Mouse (Mus musculus): ENCODE data around the gene Ppp1r11.

Gene Ppp1r11

DNA sequence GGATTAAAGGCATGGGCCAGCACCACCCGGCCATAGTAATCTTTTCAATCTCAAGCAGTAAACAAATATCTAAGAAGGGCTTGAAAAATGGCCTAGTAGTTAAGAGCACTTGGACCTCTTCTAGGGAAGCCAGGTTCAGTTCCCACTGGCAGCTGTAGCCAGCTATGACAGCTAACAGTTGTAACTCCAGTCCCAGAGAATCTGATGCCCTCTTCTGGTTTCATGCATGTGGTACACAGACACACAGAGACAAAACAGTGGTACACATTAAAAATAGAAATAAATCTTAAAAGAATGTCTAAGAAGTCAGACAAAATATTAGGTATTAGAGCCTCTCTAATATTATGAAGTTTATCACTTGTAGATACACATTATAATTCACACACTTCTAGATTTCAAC, 9.6 kb upstream of the Ppp1r11 start:
- DNase-seq (ENCODE audit: low spot score) = no peak

DNA sequence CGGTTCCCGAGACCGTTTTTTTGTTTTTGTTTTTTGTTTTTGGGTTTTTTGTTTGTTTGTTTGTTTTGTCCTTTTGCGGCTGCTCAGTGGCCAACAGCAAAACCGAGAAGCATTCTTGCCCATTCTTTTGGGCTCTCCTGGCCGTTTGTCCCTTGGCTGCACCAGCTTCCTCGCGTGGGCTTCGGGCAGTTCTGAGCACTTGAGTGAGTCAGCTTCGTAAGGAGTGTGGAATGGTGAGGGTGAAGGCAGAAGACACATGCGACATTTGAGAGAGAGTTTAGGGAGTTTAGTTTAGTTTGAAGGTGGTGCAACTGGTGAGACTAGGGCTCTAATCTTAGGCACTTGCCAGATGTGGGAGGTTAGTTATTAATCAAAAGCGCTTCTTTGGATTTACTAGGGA, 7.3 kb upstream of the Ppp1r11 start:
- no peak for DNase-seq (ENCODE audit: low spot score)

DNA sequence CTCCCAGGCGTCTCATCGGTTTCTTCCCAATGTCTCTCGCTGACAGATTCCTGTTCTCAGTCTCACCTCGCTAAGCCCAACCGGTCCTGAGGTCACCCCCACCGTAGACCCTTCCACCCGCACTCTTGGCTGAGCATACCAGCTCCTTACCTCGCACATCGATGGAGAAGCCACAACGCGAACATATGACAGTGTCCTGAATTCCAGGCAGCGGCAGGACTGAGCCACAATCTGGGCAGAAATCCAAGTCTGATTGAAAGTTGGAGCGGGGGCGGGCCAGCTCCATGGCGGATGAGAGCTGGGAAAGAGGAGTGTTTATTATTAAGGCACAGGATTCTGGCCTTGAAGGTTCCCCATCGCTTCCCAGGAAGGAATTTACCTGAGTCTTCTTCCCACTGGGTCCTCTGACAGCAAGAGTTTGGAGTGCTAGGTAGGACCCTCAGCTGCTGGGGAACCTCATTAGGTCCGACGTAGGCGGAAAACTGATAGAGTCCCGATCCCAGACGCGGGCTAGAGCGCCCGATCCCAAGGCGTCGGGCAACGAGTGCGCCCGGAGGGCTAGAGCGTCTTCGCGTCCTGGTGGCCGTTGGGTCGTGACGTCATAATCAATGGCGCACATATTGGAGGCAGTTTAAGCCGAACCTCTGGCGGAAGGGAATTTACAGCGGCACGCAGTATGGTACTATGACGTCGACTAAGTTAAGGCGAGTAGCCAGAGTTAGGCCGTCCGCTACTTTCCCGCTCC, 6.6 kb upstream of the Ppp1r11 start, which contains the start of the genes Znrd1 and Znrd1as:
Gene Znrd1, minus strand, starts transcription at position 561 of the 745 bp plus-strand sequence.
Gene Znrd1as, plus strand, starts transcription at position 594 of the 745 bp plus-strand sequence.
- DNase-seq (ENCODE audit: low spot score) = peak; percentile 99

DNA sequence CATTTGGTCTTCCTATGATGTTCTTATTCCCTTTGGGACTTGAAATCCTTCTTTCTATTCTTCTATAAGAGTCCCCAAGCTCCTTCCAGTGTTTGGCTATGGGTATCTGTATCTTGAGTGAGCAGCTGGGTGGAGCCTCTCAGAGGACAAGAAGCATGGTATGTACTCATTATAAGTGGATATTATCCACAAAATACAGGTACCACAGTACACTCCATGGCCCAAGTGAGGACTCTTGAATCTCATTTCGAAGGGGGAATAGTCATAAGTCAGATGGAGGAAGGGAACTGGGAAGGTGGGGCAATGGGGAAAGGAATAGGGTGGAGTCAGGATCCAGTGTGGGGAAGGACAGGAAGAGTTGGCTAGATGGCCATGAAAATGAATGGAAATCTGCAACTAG, 1.5 kb upstream of the Ppp1r11 start:
- DNase-seq (ENCODE audit: low spot score) = no peak

DNA sequence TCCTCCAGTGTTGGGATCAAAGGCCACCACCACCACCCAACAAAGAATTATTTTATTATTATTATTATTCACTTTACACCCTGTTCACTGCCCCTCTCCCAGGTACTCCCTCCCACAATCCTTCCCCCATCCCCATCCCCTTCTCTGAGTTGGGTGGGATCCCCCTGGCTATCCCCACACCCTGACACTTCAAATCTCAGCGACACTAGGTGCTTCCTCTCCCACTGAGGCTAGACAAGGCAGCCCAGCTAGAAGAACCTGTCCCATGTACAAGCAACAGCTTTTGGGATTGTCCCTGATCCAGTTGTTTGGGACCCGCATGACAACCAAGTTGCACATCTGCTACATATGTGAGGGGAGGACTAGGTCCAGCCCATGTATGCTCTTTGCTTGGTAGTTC, 1.1 kb upstream of the Ppp1r11 start:
- no peak for DNase-seq (ENCODE audit: low spot score)

DNA sequence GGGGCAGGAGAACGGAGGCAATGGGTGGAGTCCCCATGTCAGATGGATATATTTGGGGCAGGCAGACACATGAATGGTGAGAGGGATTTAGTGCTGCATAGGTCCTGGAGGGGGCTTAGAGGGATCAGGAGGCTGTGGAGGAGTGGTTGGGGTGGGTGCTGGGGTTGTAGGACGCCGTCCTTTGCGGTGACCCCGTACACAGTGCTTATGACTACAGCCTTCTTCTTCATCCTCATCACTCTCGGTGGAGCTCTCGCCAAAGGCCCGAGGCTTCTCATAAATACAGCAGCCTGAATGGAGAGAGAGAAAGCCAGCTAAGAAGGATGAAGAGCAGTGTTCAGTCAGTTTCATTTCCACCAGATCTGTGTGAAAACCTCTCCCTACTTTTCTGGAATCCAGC, 2.3 kb downstream of the Ppp1r11 start:
- DNase-seq (ENCODE audit: low spot score) = no peak

DNA sequence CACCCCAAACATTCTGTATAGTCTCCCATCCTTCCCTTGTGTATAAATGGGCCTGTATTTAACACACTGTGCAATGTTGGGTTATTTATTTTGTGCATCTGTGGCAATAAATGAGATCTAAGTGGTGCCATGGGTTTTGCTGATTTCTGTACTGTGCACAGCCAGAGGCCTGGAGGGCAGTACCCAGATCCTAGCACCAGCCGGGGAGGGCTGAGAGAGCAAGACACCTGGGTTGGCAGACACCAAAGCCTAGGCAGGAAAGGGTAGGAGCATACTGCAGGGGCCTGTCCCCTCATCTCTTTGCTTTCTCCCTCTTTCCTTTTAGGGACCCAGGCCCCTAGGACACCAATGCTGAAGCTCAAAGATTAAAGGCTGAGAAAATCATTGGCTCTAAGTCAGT, 3.3 kb downstream of the Ppp1r11 start:
- DNase-seq (ENCODE audit: low spot score) = no peak

DNA sequence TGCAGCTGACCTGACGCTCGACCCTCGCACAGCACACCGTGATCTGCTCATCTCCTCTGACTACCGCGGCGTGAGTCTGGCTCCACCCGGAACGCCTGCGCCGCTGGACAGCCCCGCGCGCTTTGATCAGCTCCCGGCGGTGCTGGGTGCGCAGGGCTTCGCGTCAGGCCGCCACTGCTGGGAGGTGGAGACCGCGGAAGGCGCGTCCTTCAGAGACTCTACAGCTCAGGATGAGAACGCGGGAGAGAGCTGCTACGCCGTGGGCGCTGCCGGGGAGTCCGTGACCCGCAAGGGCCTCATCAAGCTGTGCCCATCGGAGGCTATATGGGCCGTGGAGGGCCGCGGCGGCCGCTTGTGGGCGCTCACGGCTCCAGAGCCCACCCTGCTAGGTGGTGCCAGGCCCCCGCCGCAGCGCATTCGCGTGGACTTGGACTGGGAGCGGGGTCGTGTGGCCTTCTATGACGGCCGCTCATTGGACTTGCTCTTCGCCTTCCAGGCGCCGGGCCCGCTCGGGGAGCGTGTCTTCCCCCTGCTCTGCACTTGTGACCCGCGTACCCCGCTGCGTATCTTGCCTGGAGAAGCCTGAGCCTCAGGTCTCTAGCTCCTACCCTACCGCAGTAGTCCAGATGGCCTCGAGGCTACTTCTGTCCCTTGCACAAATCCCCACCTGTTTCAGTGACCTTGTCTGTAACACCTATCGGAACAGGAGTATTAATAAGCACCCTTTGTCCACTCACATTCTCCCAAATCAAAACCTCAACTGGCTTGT, 4.3 kb downstream of the Ppp1r11 start:
- peak; percentile 76 for DNase-seq (ENCODE audit: low spot score)

DNA sequence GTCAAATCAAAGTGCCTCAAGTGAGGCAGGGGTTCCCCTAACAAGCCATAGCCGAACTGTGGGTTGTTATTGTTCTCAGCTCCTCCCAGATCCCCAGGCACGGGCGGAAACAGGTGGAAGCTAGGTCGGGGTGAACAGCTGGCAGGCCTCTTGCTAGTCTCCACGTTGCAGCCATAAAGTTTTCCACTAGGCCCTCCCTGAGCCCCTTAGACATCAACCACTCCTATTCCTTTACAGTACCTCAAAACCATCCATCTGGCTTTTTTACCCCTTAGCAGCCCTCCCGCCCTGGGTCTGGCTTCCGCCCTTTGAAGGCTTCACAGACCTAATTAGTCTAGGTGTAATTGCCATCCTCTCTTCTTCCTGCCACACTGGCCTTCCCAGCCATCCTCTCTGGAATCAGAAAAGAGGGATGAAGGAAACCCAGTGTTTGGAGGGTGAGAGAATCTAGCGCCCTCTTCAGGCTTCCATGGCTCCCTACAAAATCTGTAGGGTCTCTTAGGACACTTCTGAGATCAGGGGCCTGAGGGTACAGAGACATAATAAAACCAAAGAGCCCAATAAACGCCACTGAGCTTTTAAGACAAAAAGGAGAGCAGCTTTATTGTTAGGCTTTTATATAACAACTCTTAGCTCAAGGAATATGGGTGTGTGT, 7.3 kb downstream of the Ppp1r11 start:
- DNase-seq (ENCODE audit: low spot score) = peak; percentile 50

DNA sequence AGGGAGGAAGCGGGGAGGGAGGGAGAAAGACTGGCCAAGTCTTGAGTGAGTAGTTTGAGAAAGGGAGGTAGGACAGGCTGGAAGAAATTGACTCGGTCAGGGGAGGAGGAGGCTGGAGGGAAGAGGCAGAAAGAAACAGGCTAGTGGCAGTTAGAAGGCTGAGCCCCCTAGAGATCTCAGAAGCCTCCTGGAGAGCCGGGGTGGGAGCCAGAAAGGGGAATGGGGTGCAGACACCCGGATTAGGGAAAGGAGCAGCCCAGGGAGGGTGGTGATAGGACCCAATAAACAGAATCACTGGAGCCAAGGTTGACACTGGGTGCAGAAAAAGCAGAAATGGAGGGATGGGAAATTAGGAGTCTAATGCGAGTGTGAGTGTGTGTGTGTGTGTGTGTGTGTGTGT, 7.8 kb downstream of the Ppp1r11 start:
- no peak for DNase-seq (ENCODE audit: low spot score)

DNA sequence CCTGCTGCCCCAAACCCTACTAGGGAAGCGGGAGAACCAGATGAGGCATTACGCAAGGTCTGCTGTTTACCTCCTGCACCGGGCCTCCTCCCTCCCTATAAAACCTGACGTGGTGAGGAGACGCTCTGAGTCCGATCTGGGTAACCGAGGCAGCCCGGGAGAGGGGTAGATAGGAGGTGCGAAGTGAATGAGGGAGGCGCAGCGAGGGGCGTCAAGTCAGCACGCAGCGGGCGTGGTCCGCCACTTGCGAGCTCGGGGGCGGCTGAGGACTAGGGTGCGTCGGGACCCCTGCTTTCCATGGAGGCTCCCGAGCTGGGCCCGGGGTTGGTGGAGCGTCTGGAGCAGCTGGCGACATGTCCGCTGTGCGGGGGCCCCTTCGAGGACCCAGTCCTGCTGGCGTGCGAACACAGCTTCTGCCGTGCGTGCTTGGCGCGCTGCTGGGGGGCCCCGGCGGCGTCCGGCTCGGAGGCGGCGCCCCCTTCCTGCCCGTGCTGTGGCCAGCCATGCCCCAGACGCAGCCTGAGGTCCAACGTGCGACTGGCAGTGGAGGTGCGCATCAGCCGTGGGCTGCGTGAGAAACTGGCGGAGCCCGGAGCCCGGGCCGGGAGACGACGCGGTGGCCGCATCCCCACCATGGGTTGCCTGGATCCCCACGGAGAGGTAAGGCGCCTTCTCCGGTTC, 8.6 kb downstream of the Ppp1r11 start, which contains the start of gene Rnf39:
Gene Rnf39, plus strand, starts transcription at position 128 of the 681 bp plus-strand sequence.
- peak; percentile 11 for DNase-seq (ENCODE audit: low spot score)

DNA sequence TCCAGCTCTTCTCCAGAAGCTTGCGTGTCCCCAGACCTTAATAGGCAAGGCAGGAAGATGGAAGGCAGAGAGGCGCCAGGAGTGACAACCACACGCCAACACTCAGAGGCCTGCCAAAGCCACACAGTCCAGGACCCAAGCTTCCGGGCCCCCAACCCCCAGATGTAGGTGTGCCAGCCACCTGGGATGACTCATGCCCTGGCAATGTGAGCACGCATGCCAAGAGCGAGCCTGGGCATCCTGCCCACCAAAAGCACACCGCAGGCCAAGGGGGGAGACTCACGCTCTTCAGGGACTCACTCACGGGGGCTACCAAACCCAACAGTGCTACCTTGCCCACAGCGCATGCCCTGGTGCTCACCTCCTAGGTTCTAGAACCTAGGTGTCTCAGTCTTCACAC, 9.2 kb downstream of the Ppp1r11 start:
- DNase-seq (ENCODE audit: low spot score) = no peak

DNA sequence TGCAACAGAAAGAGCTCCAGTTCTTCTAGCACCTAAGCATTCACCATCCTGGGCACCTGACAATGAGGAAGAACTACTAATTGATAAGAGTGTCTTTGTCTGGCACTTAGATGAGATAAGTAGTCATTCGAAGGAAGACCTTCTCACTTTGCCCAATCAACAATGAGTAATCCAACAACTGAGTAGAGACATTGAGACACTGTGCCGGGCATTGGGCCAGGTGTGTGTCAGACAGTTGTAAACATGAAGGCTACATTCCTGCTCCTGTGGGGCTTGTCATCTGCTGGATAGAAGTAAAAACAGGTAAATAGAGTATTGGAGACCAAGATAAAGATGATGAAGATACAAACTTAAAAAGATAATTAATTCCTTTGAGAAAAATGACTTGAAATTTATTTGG, 13.5 kb downstream of the Ppp1r11 start:
- DNase-seq (ENCODE audit: low spot score) = no peak

DNA sequence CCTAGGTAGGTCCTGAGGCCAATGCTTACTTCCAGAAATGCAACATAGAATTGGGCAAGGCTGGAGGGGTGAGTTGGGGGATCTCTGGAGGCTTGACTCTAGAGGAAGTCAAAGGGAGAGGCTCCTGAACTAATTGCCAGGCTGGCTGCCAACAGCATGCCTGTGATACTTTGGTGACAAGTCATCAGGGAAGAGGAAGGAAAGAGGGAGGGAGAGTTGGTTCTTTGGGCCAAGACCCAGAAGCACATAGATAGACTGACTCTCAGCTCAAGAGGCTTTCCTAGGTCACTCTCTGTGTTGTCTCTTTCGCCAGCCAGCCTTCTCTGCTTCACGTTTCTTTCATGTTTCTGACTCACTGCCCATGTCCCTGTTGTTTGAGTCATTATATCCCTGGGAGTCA, 19.7 kb downstream of the Ppp1r11 start:
- DNase-seq (ENCODE audit: low spot score) = no peak

DNA sequence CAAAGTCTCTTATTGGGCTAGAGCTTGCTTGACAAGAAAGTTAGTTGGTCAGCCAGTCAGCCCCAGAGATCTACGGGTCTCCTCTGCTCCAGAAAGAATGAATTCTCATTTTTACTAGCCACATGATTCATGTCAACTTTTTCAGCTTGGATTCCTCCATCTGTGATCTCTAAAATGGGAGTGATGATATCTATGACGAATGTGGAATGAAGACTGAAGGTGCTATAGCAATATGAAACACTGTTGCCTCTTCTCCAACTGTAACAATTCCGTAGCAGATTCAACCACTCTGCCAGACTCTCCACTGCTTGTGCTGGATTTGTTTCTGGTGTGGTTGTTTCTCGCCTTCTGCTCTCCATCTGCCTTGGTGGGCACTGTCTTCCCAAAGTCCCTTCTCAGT, 20.4 kb downstream of the Ppp1r11 start:
- no peak for DNase-seq (ENCODE audit: low spot score)

DNA sequence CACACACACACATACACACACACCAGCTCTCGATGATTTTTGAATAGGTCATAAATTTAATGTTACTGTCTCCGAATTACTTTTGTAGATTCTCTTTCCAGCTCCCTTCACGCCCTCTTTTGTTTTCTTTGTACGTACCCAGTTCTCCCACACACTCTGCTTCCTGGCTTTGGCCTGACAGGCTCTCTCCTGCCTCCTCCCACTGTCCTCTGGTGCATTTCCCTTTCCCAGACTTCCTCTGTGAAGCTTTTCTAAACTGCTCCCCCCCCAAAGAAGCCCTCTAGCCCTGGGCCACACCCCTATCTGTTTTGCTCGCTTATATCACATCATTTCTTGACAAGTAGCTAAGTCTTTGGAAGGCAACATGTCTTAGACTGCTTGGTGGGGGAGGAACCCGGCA, 21.3 kb downstream of the Ppp1r11 start:
- no peak for DNase-seq (ENCODE audit: low spot score)

DNA sequence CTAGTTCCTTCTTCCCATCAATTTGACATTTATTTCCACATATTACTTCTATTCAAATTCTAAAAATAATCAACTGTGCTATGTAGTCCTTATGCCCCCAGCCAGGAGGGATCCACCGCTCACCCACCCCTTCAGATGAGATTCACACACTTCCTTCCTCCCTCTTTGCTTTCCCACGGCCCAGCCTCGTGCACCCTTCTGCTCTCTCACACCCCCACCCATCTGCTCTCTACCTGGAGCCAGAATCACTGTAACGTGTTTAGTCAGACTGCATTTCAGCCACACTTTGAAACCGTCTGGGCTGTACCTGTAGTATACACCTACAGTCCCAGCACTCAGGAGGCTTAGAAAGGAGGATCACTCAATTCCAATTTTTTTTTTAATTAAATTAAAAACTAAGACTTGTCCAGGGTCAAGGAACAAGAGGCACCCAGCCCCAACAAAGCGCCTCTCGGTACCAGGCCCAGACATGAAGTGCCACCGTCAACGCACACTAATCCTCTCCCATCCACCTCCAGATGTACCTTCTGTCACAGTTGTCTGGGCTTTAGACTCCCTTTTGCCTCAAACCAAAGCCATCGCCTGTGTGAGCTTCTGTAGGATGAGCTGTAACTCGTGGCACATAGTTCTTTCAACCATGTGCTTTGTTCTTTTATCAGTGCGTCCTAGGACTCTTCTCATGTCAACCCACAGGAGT, 22.2 kb downstream of the Ppp1r11 start:
- no peak for DNase-seq (ENCODE audit: low spot score)

DNA sequence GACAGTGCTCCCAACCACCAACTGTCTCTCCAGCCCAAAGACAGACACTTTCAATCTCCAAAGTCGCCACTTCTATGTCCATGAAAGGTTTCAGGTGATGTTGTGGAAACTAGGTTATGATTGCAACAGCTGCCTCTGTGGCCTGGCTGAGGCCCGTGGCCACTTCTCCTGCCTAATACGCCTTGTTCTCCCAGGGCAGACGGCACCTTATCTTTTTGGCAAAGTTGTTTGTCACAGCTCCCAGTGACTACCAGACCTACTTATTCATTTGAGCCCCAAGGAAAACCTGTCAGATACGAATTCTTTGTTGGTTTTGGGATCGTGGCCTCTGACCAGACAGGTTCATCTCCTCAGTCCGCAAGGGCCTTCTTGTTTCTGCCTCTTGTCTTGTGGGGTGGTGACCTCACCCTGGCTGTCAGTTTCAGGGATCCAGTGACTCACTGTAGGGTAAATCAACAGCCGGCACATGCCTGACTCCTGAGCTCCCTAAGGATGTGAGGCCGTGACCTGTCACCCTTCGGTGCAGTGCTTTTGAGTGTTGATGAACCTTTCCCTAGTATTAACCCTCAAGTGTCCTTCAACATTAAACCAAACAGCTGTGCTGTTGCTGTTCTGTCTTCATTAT, 23.9 kb downstream of the Ppp1r11 start:
- peak; percentile 10 for DNase-seq (ENCODE audit: low spot score)

DNA sequence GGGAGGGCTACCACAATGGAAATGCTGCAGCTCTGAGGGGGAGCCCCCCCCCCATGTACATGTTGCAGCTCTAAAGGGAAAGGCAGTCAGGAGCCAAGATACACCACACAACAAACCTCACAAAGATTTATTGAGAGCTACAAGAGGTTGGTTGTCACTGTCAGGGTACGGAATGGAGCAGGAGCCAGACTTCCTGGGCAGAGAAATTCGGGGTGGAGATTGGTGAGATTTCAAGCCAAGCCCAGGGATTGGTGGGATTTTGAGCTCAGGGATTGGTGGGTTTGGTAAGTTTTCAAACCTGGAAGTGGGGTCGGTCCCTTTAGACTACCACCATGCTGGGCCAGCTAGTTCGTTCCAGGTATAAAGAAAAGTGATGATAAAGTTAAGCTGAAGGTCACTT, 28.1 kb downstream of the Ppp1r11 start:
- DNase-seq (ENCODE audit: low spot score) = no peak

DNA sequence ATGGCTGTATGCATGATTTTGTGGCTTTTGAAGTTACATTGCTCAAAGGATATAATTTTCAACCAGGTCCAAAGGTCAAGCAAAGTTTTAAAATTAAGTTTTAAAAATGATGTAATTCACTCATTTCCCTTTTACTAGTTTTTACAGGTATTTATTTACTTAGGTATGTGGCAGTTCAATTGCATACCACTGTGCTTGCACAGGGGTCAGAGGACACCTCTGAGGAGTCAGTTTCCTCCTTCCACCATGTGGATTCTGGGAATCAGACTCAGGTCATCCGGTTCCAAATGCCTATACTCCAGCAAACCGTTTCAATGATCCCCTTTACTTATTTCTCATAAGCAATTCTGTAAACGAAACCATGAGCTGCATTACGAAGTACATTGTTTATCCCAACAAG, 28.8 kb downstream of the Ppp1r11 start:
- no peak for DNase-seq (ENCODE audit: low spot score)

DNA sequence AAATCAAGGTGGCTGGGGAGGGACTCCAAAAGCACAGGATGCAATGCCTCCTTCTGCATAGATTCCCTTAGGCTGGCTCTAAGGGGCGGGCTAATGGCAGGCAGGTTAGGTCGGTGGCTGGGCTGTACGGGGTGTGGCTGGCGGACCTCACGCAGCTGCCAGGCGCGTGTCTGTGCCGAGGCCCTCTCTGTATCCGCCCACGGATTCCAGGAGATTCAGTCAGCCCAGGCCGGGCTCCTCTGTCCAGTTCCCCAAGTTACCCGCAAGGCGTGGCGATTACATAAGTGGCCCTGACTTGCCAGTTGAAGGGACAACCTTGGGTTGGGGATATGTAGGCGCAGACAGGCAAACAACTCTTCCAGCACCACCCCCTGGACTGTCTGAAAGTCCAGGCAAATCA, 31.3 kb downstream of the Ppp1r11 start:
- no peak for DNase-seq (ENCODE audit: low spot score)
